Mouse (Mus musculus) hindbrain, embryonic 16.5 days (tissue): Measurements from ENCODE around the gene Gga2. TPM values are rescaled to one million over a fixed set of nuclear protein-coding genes. Genes with fewer than 3 reads are reported as not detected.

Source experiments
- ATAC-seq: fragments of 200-750 bp; cut with Nextera tagmentation; 2 replicates; pipeline ENCODE4 v1.8.0; 2017; ENCODE audit warnings: moderate TSS enrichment, moderate library complexity
- H3K27ac ChIP-seq: fragments of 300-500 bp; sonication (generic); 2 replicates; pipeline ENCODE4 v1.5.1; 2014; ENCODE audit warnings: low read depth, mild to moderate bottlenecking, control low read depth, low read length, moderate library complexity
- H3K27me3 ChIP-seq: fragments of 300-500 bp; sonication (generic); replicated peaks from 2 replicates; pipeline ENCODE4 v1.6.1; 2014; ENCODE audit warnings: low read length; ENCODE audit not compliant: control insufficient read depth, insufficient read depth
- H3K36me3 ChIP-seq: fragments of 300-500 bp; sonication (generic); 2 replicates; pipeline ENCODE4 v1.6.1; 2014; ENCODE audit warnings: mild to moderate bottlenecking, low read length, moderate library complexity, mixed read lengths; ENCODE audit not compliant: control insufficient read depth, insufficient read depth
- H3K4me1 ChIP-seq: fragments of 300-500 bp; sonication (generic); 2 replicates; pipeline ENCODE4 v1.6.1; 2014; ENCODE audit warnings: low read depth, low read length; ENCODE audit not compliant: control insufficient read depth, insufficient read depth
- H3K4me2 ChIP-seq: fragments of 300-500 bp; sonication (generic); 2 replicates; pipeline ENCODE4 v1.6.1; 2014; ENCODE audit warnings: mild to moderate bottlenecking, low read length, control low read depth, moderate library complexity
- H3K4me3 ChIP-seq: fragments of 300-500 bp; sonication (generic); 2 replicates; pipeline ENCODE4 v1.5.1; 2014; ENCODE audit warnings: mild to moderate bottlenecking, low read length, control low read depth, moderate library complexity
- H3K9ac ChIP-seq: fragments of 300-500 bp; sonication (generic); 2 replicates; pipeline ENCODE4 v1.6.1; 2014; ENCODE audit warnings: low read depth, mild to moderate bottlenecking, control low read depth, low read length, moderate library complexity
- H3K9me3 ChIP-seq: fragments of 300-500 bp; sonication (generic); 2 replicates; pipeline ENCODE4 v1.6.1; 2014; ENCODE audit warnings: mild to moderate bottlenecking, low read length, moderate library complexity; ENCODE audit not compliant: control insufficient read depth
- WGBS: fragments of 180-500 bp; shearing (Covaris S2); extraction: QIAGEN DNeasy Blood & Tissue Kit; methylation state at CpG from one replicate; pipeline ENCODE4 v1.1.7; 2014; 5-methylcytosine and 5-hydroxymethylcytosine counted together
- polyA plus RNA-seq: library from polyadenylated mRNA; unstranded; fragments of >200 nt; fragmentation: Nextera tagmentation; extraction: Ambion mirVana; gene quantifications from 2 replicates; pipeline ENCODE4 v1.2.1, GENCODE M21; 2015

Gga2 gene
- polyA plus RNA-seq, 1 experiment from 2014 or later: 46.5 TPM

DNA sequence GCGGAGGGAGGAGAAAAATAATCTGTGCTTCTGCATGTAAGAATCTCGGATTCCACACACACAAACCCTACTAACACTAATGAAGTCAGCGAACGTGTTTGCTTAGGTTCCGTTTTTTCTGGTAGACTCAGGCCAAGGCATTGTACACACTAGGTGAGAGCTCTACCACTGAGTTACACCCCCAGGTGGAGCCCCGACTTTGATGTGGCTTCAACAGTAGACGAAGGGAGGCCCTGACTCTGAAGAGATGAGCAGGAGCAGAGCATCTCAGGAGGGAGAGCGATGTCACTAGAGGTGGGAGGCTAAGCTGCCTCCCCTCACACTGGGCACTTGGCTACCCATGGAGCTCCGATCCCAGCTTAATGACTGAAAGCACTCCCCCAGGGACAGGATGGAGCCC is 52.2 kb downstream of the Gga2 start:
- Histone ChIP-seq H3K27me3 (no peaks in the 10 kb centered on the region), H3K9ac (no peak overlapping the region), H3K4me3 (no peak overlapping the region), H3K4me2 (no peak overlapping the region), H3K9me3 (no peaks in the 10 kb centered on the region), H3K36me3 (peaks cover 12% of the 10 kb centered on the region), H3K27ac (no peak overlapping the region), H3K4me1 (no peaks in the 10 kb centered on the region)
- WGBS: 92% methylated on average over 9 of the region's 9 CpGs
- ATAC-seq: no peak

DNA sequence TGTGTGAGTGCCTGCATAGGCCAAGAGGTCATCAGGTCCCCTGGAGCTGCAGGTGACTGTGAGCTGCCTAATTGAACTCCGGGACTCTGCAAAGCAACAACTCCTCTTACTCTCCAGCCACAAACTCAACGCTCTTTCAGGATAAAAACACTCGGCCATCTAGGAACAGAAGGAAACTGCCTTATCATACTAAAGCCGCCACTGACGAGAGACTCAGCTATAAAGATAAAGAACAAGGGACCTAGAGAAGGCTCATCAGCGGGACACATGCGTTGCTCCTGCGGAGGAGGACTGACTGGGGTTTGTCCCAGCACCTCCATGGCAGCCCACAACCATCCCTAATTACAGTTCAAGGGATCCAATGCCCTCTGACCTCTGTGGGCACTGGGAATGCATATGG is 52.8 kb downstream of the Gga2 start:
- no peaks in the 10 kb centered on the region for H3K9me3 ChIP-seq
- H3K4me3 ChIP-seq: no peak overlapping the region
- H3K9ac ChIP-seq: no peak overlapping the region
- ATAC-seq: no peak
- no peak overlapping the region for H3K27ac ChIP-seq
- no peak overlapping the region for H3K4me2 ChIP-seq
- H3K36me3 ChIP-seq: peaks cover 12% of the 10 kb centered on the region
- no peaks in the 10 kb centered on the region for H3K4me1 ChIP-seq
- 84% methylated on average over 8 of the region's 8 CpGs for WGBS
- no peaks in the 10 kb centered on the region for H3K27me3 ChIP-seq

- Histone ChIP-seq H3K9me3 (no peaks in the 10 kb centered on the region), H3K9ac (no peak overlapping the region), H3K36me3 (peaks cover 16% of the 10 kb centered on the region), H3K4me1 (no peaks in the 10 kb centered on the region), H3K4me3 (no peak overlapping the region), H3K27ac (no peak overlapping the region), H3K27me3 (no peaks in the 10 kb centered on the region), H3K4me2 (no peak overlapping the region)
- ATAC-seq: no peak
- WGBS: 86% methylated on average over 7 of the region's 7 CpGs
These were observed 54.9 kb downstream of the Gga2 start for GRCm38 (mm10) chr7:121966169-121966568.

GRCm38 (mm10) chr7:121963883-121964398 is 57.1 kb downstream of the Gga2 start:
- ATAC-seq: no peak

DNA sequence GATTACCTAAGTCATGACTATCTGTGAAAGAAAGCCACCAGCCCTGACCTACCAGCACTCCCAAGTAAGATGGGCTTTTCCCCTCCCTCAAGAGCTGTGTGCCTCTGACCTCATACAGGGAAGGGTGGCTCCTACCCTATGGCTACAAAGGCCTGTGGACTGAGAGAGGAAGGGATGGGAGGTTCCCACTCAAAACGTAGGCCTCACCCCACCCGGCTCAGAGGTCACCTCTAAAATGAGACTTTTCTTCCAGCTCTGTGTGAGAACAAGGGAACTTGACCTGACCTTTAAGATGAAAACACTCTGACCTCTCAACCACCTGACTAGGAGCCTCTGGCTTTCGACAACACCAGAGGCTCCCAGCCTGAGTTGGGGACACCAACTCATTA is 58.5 kb downstream of the Gga2 start:
- H3K9ac ChIP-seq: no peak overlapping the region
- WGBS: 92% methylated on average over 3 of the region's 3 CpGs
- H3K9me3 ChIP-seq: no peaks in the 10 kb centered on the region
- H3K36me3 ChIP-seq: 0 out of 2 replicates have a peak, but pooled peaks cover 5% of the 10 kb centered on the region
- no peaks in the 10 kb centered on the region for H3K27me3 ChIP-seq
- ATAC-seq: no peak
- H3K4me1 ChIP-seq: no peaks in the 10 kb centered on the region
- no peak overlapping the region for H3K27ac ChIP-seq
- H3K4me2 ChIP-seq: no peak overlapping the region
- no peak overlapping the region for H3K4me3 ChIP-seq

More at GRCm38 (mm10) chr7:121963883-121964398, 57.1 kb downstream of the Gga2 start:
- H3K4me2 ChIP-seq: no peak overlapping the region
- H3K4me1 ChIP-seq: no peaks in the 10 kb centered on the region
- H3K27me3 ChIP-seq: no peaks in the 10 kb centered on the region
- 68% methylated on average over 6 of the region's 6 CpGs for WGBS
- H3K9me3 ChIP-seq: no peaks in the 10 kb centered on the region
- H3K4me3 ChIP-seq: no peak overlapping the region
- no peak overlapping the region for H3K9ac ChIP-seq
- H3K27ac ChIP-seq: no peak overlapping the region
- H3K36me3 ChIP-seq: 0 out of 2 replicates have a peak, but pooled peaks cover 5% of the 10 kb centered on the region

DNA sequence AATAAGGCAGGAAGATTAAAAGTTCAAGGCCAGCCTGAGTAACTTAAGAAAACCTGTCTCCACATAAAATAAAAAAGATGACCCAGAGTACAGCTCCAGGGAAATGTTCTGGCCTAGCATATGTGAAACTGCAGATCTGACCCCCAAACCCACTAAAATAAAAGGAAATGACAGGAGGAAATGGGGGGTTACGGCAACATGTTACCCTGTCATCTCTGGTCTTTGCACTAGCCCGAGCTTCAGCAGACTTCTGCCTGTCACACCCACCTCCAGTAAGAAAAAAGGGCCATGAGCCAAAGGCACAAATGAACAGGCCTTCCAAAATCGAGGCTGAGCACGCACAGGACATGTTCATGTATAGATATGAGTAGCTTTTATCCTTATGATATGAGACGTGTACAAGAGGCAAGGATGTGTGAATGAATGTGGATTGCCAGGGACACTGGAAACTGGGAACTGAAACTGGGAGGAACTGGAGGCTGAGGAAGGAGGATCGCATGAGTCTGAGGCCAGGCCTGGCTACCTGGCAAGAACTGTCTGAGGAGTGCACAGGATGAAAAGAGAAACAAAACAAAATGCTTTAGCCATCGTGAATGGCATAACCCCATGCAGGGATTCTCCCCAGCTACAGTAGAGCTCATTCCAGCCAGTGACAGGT is 59.0 kb downstream of the Gga2 start:
- Histone ChIP-seq H3K27me3 (no peaks in the 10 kb centered on the region), H3K9me3 (no peaks in the 10 kb centered on the region), H3K9ac (no peak overlapping the region), H3K27ac (no peak overlapping the region), H3K36me3 (0 out of 2 replicates have a peak, but pooled peaks cover 5% of the 10 kb centered on the region), H3K4me2 (no peak overlapping the region), H3K4me3 (no peak overlapping the region), H3K4me1 (no peaks in the 10 kb centered on the region)
- WGBS: 90% methylated on average over 7 of the region's 7 CpGs
- no peak for ATAC-seq

DNA sequence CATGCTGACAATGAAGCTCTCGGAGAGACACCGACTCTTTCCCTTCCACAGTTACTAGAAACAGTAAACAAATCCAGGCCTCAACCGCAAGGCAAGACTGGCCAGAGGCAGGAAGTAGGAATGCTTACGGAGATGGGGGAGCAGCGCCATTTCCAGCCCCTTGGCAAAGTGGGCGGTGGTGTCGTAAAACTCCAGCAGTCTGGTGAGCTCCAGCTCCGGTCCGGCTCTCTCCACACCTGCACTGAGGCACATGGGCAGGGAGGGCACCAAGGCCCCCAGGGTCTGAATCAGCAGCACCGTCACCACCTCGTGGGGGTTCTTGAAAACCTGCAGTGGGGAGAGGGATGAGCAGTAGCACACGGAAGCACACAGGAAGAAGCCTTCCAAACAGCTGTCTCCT is 65.2 kb downstream of the Gga2 start:
- H3K4me1 ChIP-seq: no peaks in the 10 kb centered on the region
- WGBS: 87% methylated on average over 12 of the region's 12 CpGs
- H3K36me3 ChIP-seq: peaks cover 3% of the 10 kb centered on the region; the same call in 1 of the 2 replicates
- no peak overlapping the region for H3K9ac ChIP-seq
- H3K27ac ChIP-seq: no peak overlapping the region
- no peaks in the 10 kb centered on the region for H3K9me3 ChIP-seq
- no peak for ATAC-seq
- no peak overlapping the region for H3K4me2 ChIP-seq
- no peak overlapping the region for H3K4me3 ChIP-seq
- no peaks in the 10 kb centered on the region for H3K27me3 ChIP-seq

DNA sequence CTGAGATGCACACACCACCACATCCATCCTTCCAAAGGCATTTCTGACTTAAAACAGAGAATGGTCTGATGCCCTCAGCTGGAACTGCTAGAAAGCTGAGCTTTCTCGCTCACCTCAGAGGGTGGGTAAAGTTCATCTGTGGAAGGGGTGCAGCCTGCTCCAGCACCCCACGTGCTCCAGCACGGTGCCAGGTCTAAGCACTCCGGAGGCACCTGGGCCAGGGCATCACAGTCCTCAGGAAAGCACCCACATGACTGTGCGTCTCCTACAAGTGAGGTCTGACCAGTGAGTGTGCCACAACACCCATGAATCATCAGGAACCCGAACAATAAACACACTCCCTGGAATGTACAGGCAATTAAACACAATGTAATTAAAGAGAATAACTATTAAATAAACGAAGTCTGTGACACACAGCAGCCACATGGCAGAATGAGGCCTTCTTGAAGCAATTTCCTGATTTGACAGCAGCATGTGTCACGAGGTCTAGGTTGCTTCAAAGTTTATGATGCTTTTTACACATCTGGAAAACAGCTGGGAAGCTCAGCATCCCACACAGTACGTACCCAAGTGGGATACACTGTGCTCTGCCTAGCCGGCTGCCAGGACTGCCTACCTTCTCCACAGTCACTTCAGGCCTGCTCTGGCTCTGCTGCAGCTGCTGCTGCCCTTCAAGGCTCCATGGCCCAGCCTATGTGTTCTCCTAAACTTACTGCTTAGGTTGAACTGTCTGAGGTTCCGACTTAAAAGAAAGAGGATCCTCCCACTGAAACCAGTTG is 65.9 kb downstream of the Gga2 start:
- Histone ChIP-seq H3K4me3 (no peak overlapping the region), H3K36me3 (peaks cover 4% of the 10 kb centered on the region; the same call in 1 of the 2 replicates), H3K27ac (no peak overlapping the region), H3K9ac (no peak overlapping the region), H3K4me1 (no peaks in the 10 kb centered on the region), H3K4me2 (no peak overlapping the region), H3K9me3 (no peaks in the 10 kb centered on the region), H3K27me3 (no peaks in the 10 kb centered on the region)
- 85% methylated on average over 11 of the region's 11 CpGs for WGBS
- no peak for ATAC-seq

DNA sequence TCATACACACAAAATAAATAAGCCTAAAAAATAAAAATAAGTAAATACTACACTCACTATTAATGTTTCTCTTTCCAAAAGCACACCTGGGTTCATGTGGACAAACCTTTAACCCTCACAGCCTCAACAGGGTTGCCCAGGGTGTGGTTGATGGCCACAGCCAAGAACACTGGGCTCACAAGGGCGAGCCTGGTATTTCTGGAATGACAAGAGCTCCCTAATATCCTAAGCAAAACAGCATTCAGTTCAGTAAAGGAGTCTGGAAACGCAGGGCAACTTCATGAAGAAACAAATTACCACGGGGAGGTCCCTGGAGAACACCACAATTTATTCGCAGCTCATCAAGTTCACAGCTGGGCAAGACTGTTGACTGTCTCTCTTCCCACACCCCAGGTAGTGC is 73.5 kb downstream of the Gga2 start:
- Histone ChIP-seq H3K27me3 (no peaks in the 10 kb centered on the region), H3K4me2 (no peak overlapping the region), H3K9me3 (no peaks in the 10 kb centered on the region), H3K27ac (no peak overlapping the region), H3K4me3 (no peak overlapping the region), H3K9ac (no peak overlapping the region), H3K4me1 (no peaks in the 10 kb centered on the region), H3K36me3 (peaks cover 6% of the 10 kb centered on the region)
- ATAC-seq: no peak
- WGBS: 54% methylated on average over 4 of the region's 4 CpGs
